9 mouse cellular contexts compared by ENCODE assay signal in the genomic region with DNA sequence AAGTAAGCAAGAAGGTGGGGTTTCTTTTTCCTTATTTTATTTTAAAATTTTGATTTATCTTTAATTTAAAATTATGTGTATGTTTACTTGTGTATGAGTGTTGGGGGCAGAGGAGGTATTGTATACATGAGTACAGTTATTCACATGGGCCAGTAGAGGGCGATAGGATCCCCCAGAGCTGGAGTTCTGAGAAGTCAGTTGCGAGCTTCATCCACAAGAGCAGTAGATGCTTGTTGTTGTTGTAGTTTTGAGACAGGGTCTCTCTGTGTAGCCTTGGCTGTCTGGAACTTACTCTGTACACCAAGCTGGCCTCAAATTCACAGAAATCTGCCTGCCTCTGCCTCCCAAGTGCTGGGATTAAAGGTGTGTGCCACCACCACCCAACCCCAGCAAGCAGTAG. TPM values are rescaled to one million over a fixed set of nuclear protein-coding genes. Genes with fewer than 3 reads are reported as not detected.
DNase-seq lines count a peak whose midpoint lies in the region; ATAC-seq and TF ChIP-seq lines count a peak whose summit lies in the region.
"Had no signal": no experiment of that assay in that cellular context is flagged by ENCODE, and none has a peak within 500 bp of the region (broad histone marks: within the 10 kb centered on the region; RNA-seq: fewer than 3 reads in every experiment).

No protein-coding gene starts in this region.

- ATAC-seq in kidney, embryonic 14.5 days (ENCODE audit: low FRiP score, low TSS enrichment), result no peak

- no peak overlapping the region for H3K9ac ChIP-seq in kidney, embryonic 14.5 days (ENCODE audit: low read depth, low read length)
- H3K9ac ChIP-seq in MEL (ENCODE audit: control insufficient read depth, low read depth, low read length, poor library complexity, severe bottlenecking), result no peak overlapping the region
- H3K9ac ChIP-seq: midbrain, embryonic 12.5 days had no signal

- H3K4me1 ChIP-seq in kidney, embryonic 14.5 days (ENCODE audit: control insufficient read depth, insufficient read depth, low read length), result no peaks in the 10 kb centered on the region
- no peaks in the 10 kb centered on the region; a peak in 1 of 4 replicates for H3K4me1 ChIP-seq in MEL (ENCODE audit: control insufficient read depth in 1 of 2, insufficient read depth in 2 of 2, low read length in 2 of 2)
- H3K4me1 ChIP-seq: midbrain, embryonic 12.5 days had no signal

- TF ChIP-seq EP300 in MEL (IDR thresholded peaks at IDR 0.05; ENCODE audit: low read depth in 1 of 2, low read length in 2 of 2), result no peak

- H3K4me3 ChIP-seq in kidney, embryonic 14.5 days (ENCODE audit: low read length), result no peak overlapping the region
- H3K4me3 ChIP-seq in MEL (ENCODE audit: control insufficient read depth in 1 of 2, insufficient read depth in 1 of 2, low read depth in 2 of 2, low read length in 2 of 2), result no peak overlapping the region
- H3K4me3 ChIP-seq: midbrain, embryonic 12.5 days had no signal

- no peaks in the 10 kb centered on the region for H3K27me3 ChIP-seq in kidney, embryonic 14.5 days (ENCODE audit: control insufficient read depth, insufficient read depth, low read length)
- H3K27me3 ChIP-seq in MEL (ENCODE audit: control insufficient read depth in 1 of 2, insufficient read depth in 2 of 2, low read length in 2 of 2), result peaks cover 7 to 12% of the 10 kb centered on the region in 2 experiments
- no peaks in the 10 kb centered on the region for H3K27me3 ChIP-seq in splenic B cell, adult 2 months (ENCODE audit: control insufficient read depth, insufficient read depth, low read length, poor library complexity, severe bottlenecking)
- H3K27me3 ChIP-seq: midbrain, embryonic 12.5 days had no signal

- no peaks in the 10 kb centered on the region for H3K36me3 ChIP-seq in kidney, embryonic 14.5 days (ENCODE audit: control insufficient read depth, insufficient read depth, low read length)
- H3K36me3 ChIP-seq in MEL (ENCODE audit: control insufficient read depth in 1 of 2, insufficient read depth in 2 of 2, low read length in 2 of 2), result no peaks in the 10 kb centered on the region
- H3K36me3 ChIP-seq in splenic B cell, adult 2 months (ENCODE audit: control insufficient read depth, insufficient read depth, low read length, poor library complexity, severe bottlenecking), result no peaks in the 10 kb centered on the region
- H3K36me3 ChIP-seq: midbrain, embryonic 12.5 days had no signal

- H3K79me2 ChIP-seq in MEL (ENCODE audit: control insufficient read depth, insufficient read depth, low read length, poor library complexity), result no peaks in the 10 kb centered on the region

- no peak for TF ChIP-seq POLR2A in MEL (IDR thresholded peaks at IDR 0.05; ENCODE audit: control insufficient read depth in 1 of 2, insufficient read depth in 1 of 2, low read depth in 1 of 2, low read length in 2 of 2, poor library complexity in 1 of 2)

- no peaks in the 10 kb centered on the region for H3K9me3 ChIP-seq in kidney, embryonic 14.5 days (ENCODE audit: control insufficient read depth, low read length)
- no peaks in the 10 kb centered on the region for H3K9me3 ChIP-seq in MEL (replicated peaks; ENCODE audit: insufficient read depth, low read length)
- H3K9me3 ChIP-seq: midbrain, embryonic 12.5 days had no signal

- peak; percentile 12 for DNase-seq in kidney, adult 18-20 months
- peak; percentile 84 for DNase-seq in MEL (ENCODE audit: low read depth, low spot score)
- DNase-seq in c-Kit-positive CD71-negative TER-119-negative erythroid progenitor cells, embryonic 14.5 days (ENCODE audit: low read depth), result peak; percentile 29
- DNase-seq in kidney, postnatal 25 days, result peak; percentile 21 to 39
- DNase-seq in splenic B cell, adult 2 months (ENCODE audit: low read depth, low spot score), result peak; percentile 70
- DNase-seq in yolk sac, embryonic 10.5 days (ENCODE audit: low spot score), result no peak
- no peak for DNase-seq in frontal cortex, postnatal 10 days (ENCODE audit: low spot score in 2 of 2)

- peak; percentile 69 to 79 (median 70) for TF ChIP-seq CTCF in MEL (IDR thresholded peaks at IDR 0.05 in 2 of 3, conservative IDR thresholded peaks at IDR 0.05 in 1 of 3; ENCODE audit: control insufficient read depth in 1 of 3, insufficient read depth in 1 of 3, low read depth in 2 of 3, low read length in 3 of 3, poor library complexity in 1 of 3, severe bottlenecking in 1 of 3)

- H3K27ac ChIP-seq in kidney, embryonic 14.5 days (ENCODE audit: low read depth, low read length), result no peak overlapping the region
- no peak overlapping the region for H3K27ac ChIP-seq in MEL (ENCODE audit: control insufficient read depth, low read depth, low read length)
- H3K27ac ChIP-seq: midbrain, embryonic 12.5 days had no signal

- 8% methylated on average over 2 of the region's 2 CpGs for WGBS in kidney, embryonic 14.5 days

- TF ChIP-seq RAD21 in MEL (IDR thresholded peaks at IDR 0.05; ENCODE audit: low read depth, low read length), result peak; percentile 58

- no peak overlapping the region for H3K4me2 ChIP-seq in kidney, embryonic 14.5 days (replicated peaks; ENCODE audit: low read depth, low read length)
- H3K4me2 ChIP-seq: midbrain, embryonic 12.5 days had no signal

TF ChIP-seq in MEL, 35 proteins besides CTCF, POLR2A, EP300 and RAD21:
- TF ChIP-seq SMC3 (IDR thresholded peaks at IDR 0.05; ENCODE audit: low read depth, low read length), result peak; percentile 60
- TF ChIP-seq E2F4 (IDR thresholded peaks at IDR 0.05; ENCODE audit: borderline replicate concordance, low read depth, low read length), result no peak
- TF ChIP-seq ZC3H11A (IDR thresholded peaks at IDR 0.05; ENCODE audit: low read depth, low read length), result peak; percentile 27; the same call in 1 of the 2 replicates

RNA-seq across cellular contexts. Expression of a gene that starts 23.8 kb away (rescaled TPM):
- polyA plus RNA-seq in kidney, embryonic 14.5 days (2014; fragmentation: Nextera tagmentation; extraction: Ambion mirVana), result 122 and 167 TPM in 2 replicates
- 105 and 133 TPM in 2 replicates for total RNA-seq in MEL (2012; rRNA removed)
- polyA plus RNA-seq in MEL (2012; ENCODE audit: insufficient read depth in 1 of 2, insufficient read length in 2 of 2, low read depth in 1 of 2, low replicate concordance in 2 of 2, missing spikeins in 1 of 2), result 100 to 1,000 TPM; 172 to 274 TPM

Comparison
In these comparisons a context has a peak if more than half of its experiments do, and no peak if none do; other contexts are left out.
1. DNase-seq: peak in kidney, adult 18-20 months (single experiment), MEL (single experiment), c-Kit-positive CD71-negative TER-119-negative erythroid progenitor cells, embryonic 14.5 days (single experiment), kidney, postnatal 25 days (2 of 2) and splenic B cell, adult 2 months (single experiment); none in yolk sac, embryonic 10.5 days (single experiment) and frontal cortex, postnatal 10 days (0 of 2).